Mouse (Mus musculus): ENCODE measurements around the gene Polm. TPM values are rescaled to one million over a fixed set of nuclear protein-coding genes. Genes with fewer than 3 reads are reported as not detected.

The Polm gene
- polyA plus RNA-seq, 1 experiment from 2014 or later, result 10.0 TPM

- H3K9ac ChIP-seq, result no peak overlapping the region
- no peak overlapping the region for H3K27ac ChIP-seq
- ATAC-seq (ENCODE audit: borderline replicate concordance, extremely low read depth, low FRiP score, low TSS enrichment), result no peak
- H3K9me3 ChIP-seq, result no peaks in the 10 kb centered on the region
- WGBS, result 48% methylated on average over 4 of the region's 4 CpGs
- no peak overlapping the region for H3K4me2 ChIP-seq
- H3K4me1 ChIP-seq, result peaks cover 8% of the 10 kb centered on the region; the same call in 1 of the 2 replicates
- no peaks in the 10 kb centered on the region for H3K27me3 ChIP-seq
- no peaks in the 10 kb centered on the region for H3K36me3 ChIP-seq
- no peak overlapping the region for H3K4me3 ChIP-seq
These were observed 13.4 kb upstream of the Polm start for GRCm38 (mm10) chr11:5851021-5851736.

- no peak overlapping the region for H3K9ac ChIP-seq
- ATAC-seq (ENCODE audit: borderline replicate concordance, extremely low read depth, low FRiP score, low TSS enrichment), result no peak
- WGBS, result 36% methylated on average over 5 of the region's 5 CpGs
- no peaks in the 10 kb centered on the region for H3K27me3 ChIP-seq
- H3K36me3 ChIP-seq, result no peaks in the 10 kb centered on the region
- peaks cover 8% of the 10 kb centered on the region; the same call in 1 of the 2 replicates for H3K4me1 ChIP-seq
- no peak overlapping the region for H3K4me3 ChIP-seq
- H3K4me2 ChIP-seq, result no peak overlapping the region
- no peaks in the 10 kb centered on the region for H3K9me3 ChIP-seq
- no peak overlapping the region for H3K27ac ChIP-seq
These were observed 12.6 kb upstream of the Polm start for GRCm38 (mm10) chr11:5850452-5850851.

GRCm38 (mm10) chr11:5849316-5849715, 11.5 kb upstream of the Polm start:
- WGBS, result 55% methylated on average over 2 of the region's 2 CpGs

GRCm38 (mm10) chr11:5848741-5849140, 10.9 kb upstream of the Polm start:
- peaks cover 8% of the 10 kb centered on the region; the same call in 1 of the 2 replicates for H3K4me1 ChIP-seq
- H3K27ac ChIP-seq, result no peak overlapping the region
- no peak overlapping the region for H3K4me2 ChIP-seq
- H3K9me3 ChIP-seq, result no peaks in the 10 kb centered on the region
- H3K4me3 ChIP-seq, result no peak overlapping the region
- H3K27me3 ChIP-seq, result no peaks in the 10 kb centered on the region
- no peaks in the 10 kb centered on the region for H3K36me3 ChIP-seq
- 61% methylated on average over 6 of the region's 6 CpGs for WGBS
- no peak overlapping the region for H3K9ac ChIP-seq
- ATAC-seq (ENCODE audit: borderline replicate concordance, extremely low read depth, low FRiP score, low TSS enrichment), result no peak

More at GRCm38 (mm10) chr11:5849316-5849715, 11.5 kb upstream of the Polm start:
- ATAC-seq (ENCODE audit: borderline replicate concordance, extremely low read depth, low FRiP score, low TSS enrichment), result 0 out of 2 replicates have a peak, but pooled peaks have one; percentile 29
- Histone ChIP-seq H3K27ac (no peak overlapping the region), H3K4me2 (no peak overlapping the region), H3K9ac (no peak overlapping the region), H3K4me1 (peaks cover 8% of the 10 kb centered on the region; the same call in 1 of the 2 replicates), H3K4me3 (no peak overlapping the region), H3K9me3 (no peaks in the 10 kb centered on the region), H3K27me3 (no peaks in the 10 kb centered on the region), H3K36me3 (no peaks in the 10 kb centered on the region)

GRCm38 (mm10) chr11:5846639-5847345, 9.0 kb upstream of the Polm start:
- ATAC-seq (ENCODE audit: borderline replicate concordance, extremely low read depth, low FRiP score, low TSS enrichment), result no peak
- H3K27ac ChIP-seq, result no peak overlapping the region
- H3K4me1 ChIP-seq, result 0 out of 2 replicates have a peak, but pooled peaks cover 2% of the 10 kb centered on the region
- no peak overlapping the region for H3K4me2 ChIP-seq
- WGBS, result 56% methylated on average over 7 of the region's 7 CpGs
- H3K9me3 ChIP-seq, result no peaks in the 10 kb centered on the region
- no peak overlapping the region for H3K4me3 ChIP-seq
- no peaks in the 10 kb centered on the region for H3K36me3 ChIP-seq
- no peaks in the 10 kb centered on the region for H3K27me3 ChIP-seq
- H3K9ac ChIP-seq, result no peak overlapping the region

GRCm38 (mm10) chr11:5843131-5843530, 5.3 kb upstream of the Polm start:
- WGBS, result 79% methylated on average over 3 of the region's 3 CpGs

GRCm38 (mm10) chr11:5841751-5842150, 3.9 kb upstream of the Polm start:
- Histone ChIP-seq H3K36me3 (no peaks in the 10 kb centered on the region), H3K27ac (no peak overlapping the region), H3K4me2 (no peak overlapping the region), H3K27me3 (no peaks in the 10 kb centered on the region), H3K4me3 (no peak overlapping the region), H3K4me1 (peaks cover 6% of the 10 kb centered on the region), H3K9ac (no peak overlapping the region), H3K9me3 (no peaks in the 10 kb centered on the region)
- WGBS, result 92% methylated on average over 2 of the region's 2 CpGs
- ATAC-seq (ENCODE audit: borderline replicate concordance, extremely low read depth, low FRiP score, low TSS enrichment), result no peak

More at GRCm38 (mm10) chr11:5843131-5843530, 5.3 kb upstream of the Polm start:
- ATAC-seq (ENCODE audit: borderline replicate concordance, extremely low read depth, low FRiP score, low TSS enrichment), result no peak
- Histone ChIP-seq H3K36me3 (no peaks in the 10 kb centered on the region), H3K27ac (no peak overlapping the region), H3K27me3 (no peaks in the 10 kb centered on the region), H3K9ac (no peak overlapping the region), H3K4me2 (no peak overlapping the region), H3K4me3 (no peak overlapping the region), H3K4me1 (no peaks in the 10 kb centered on the region), H3K9me3 (no peaks in the 10 kb centered on the region)

GRCm38 (mm10) chr11:5840346-5840745, 2.5 kb upstream of the Polm start:
- H3K9ac ChIP-seq, result no peak overlapping the region
- H3K4me3 ChIP-seq, result no peak overlapping the region
- 74% methylated on average over 7 of the region's 7 CpGs for WGBS
- peaks cover 11% of the 10 kb centered on the region for H3K4me1 ChIP-seq
- H3K27ac ChIP-seq, result no peak overlapping the region
- no peaks in the 10 kb centered on the region for H3K36me3 ChIP-seq
- no peak for ATAC-seq (ENCODE audit: borderline replicate concordance, extremely low read depth, low FRiP score, low TSS enrichment)
- no peaks in the 10 kb centered on the region for H3K9me3 ChIP-seq
- no peaks in the 10 kb centered on the region for H3K27me3 ChIP-seq
- H3K4me2 ChIP-seq, result no peak overlapping the region

GRCm38 (mm10) chr11:5836126-5836525, 1.7 kb downstream of the Polm start:
- H3K27ac ChIP-seq, result no peak overlapping the region
- peaks cover 4% of the 10 kb centered on the region; the same call in 1 of the 2 replicates for H3K36me3 ChIP-seq
- no peak overlapping the region for H3K9ac ChIP-seq
- H3K4me3 ChIP-seq, result no peak overlapping the region
- H3K4me1 ChIP-seq, result peaks cover 11% of the 10 kb centered on the region
- WGBS, result 55% methylated on average over 1 of the region's 1 CpGs
- H3K4me2 ChIP-seq, result no peak overlapping the region
- H3K9me3 ChIP-seq, result no peaks in the 10 kb centered on the region
- ATAC-seq (ENCODE audit: borderline replicate concordance, extremely low read depth, low FRiP score, low TSS enrichment), result no peak
- H3K27me3 ChIP-seq, result no peaks in the 10 kb centered on the region

- Histone ChIP-seq H3K4me1 (peaks cover 11% of the 10 kb centered on the region), H3K36me3 (peaks cover 7% of the 10 kb centered on the region; the same call in 1 of the 2 replicates), H3K4me3 (no peak overlapping the region), H3K27ac (no peak overlapping the region), H3K9me3 (no peaks in the 10 kb centered on the region), H3K9ac (no peak overlapping the region), H3K27me3 (no peaks in the 10 kb centered on the region), H3K4me2 (no peak overlapping the region)
- 90% methylated on average over 7 of the region's 7 CpGs for WGBS
- no peak for ATAC-seq (ENCODE audit: borderline replicate concordance, extremely low read depth, low FRiP score, low TSS enrichment)
These were observed 2.8 kb downstream of the Polm start for GRCm38 (mm10) chr11:5835057-5835456.

GRCm38 (mm10) chr11:5834506-5834905, 3.3 kb downstream of the Polm start:
- Histone ChIP-seq H3K4me3 (no peak overlapping the region), H3K4me2 (no peak overlapping the region), H3K4me1 (peaks cover 11% of the 10 kb centered on the region), H3K9ac (no peak overlapping the region), H3K36me3 (peaks cover 11% of the 10 kb centered on the region; the same call in 1 of the 2 replicates), H3K27me3 (no peaks in the 10 kb centered on the region), H3K27ac (no peak overlapping the region), H3K9me3 (no peaks in the 10 kb centered on the region)
- ATAC-seq (ENCODE audit: borderline replicate concordance, extremely low read depth, low FRiP score, low TSS enrichment), result no peak
- 83% methylated on average over 9 of the region's 9 CpGs for WGBS

- Histone ChIP-seq H3K9me3 (no peaks in the 10 kb centered on the region), H3K9ac (no peak overlapping the region), H3K4me1 (no peaks in the 10 kb centered on the region), H3K27me3 (no peaks in the 10 kb centered on the region), H3K27ac (no peak overlapping the region), H3K4me2 (no peak overlapping the region), H3K36me3 (peaks cover 22% of the 10 kb centered on the region; the same call in 1 of the 2 replicates), H3K4me3 (no peak overlapping the region)
- ATAC-seq (ENCODE audit: borderline replicate concordance, extremely low read depth, low FRiP score, low TSS enrichment), result no peak
- WGBS, result 92% methylated on average over 12 of the region's 12 CpGs
These were observed 8.5 kb downstream of the Polm start for GRCm38 (mm10) chr11:5829327-5829726.

Data from lung, embryonic 15.5 days (tissue).